Mouse (Mus musculus): Measurements from ENCODE around the gene Plekha7.

Plekha7 gene

GRCm38 (mm10) chr7:116288996-116289395, 19.2 kb downstream of the Plekha7 start:
- no peak for DNase-seq (ENCODE audit: low spot score)

GRCm38 (mm10) chr7:116287959-116288358, 20.2 kb downstream of the Plekha7 start:
- DNase-seq (ENCODE audit: low spot score), result no peak

GRCm38 (mm10) chr7:116286611-116287355, 21.4 kb downstream of the Plekha7 start:
- DNase-seq (ENCODE audit: low spot score), result no peak

- DNase-seq (ENCODE audit: low spot score), result no peak
These were observed 22.0 kb downstream of the Plekha7 start for GRCm38 (mm10) chr7:116286173-116286572.

GRCm38 (mm10) chr7:116285216-116285615, 23.0 kb downstream of the Plekha7 start:
- no peak for DNase-seq (ENCODE audit: low spot score)

GRCm38 (mm10) chr7:116282755-116283154, 25.4 kb downstream of the Plekha7 start:
- DNase-seq (ENCODE audit: low spot score), result no peak

GRCm38 (mm10) chr7:116280126-116280525, 28.1 kb downstream of the Plekha7 start:
- DNase-seq (ENCODE audit: low spot score), result no peak

- no peak for DNase-seq (ENCODE audit: low spot score)
These were observed 29.9 kb downstream of the Plekha7 start for GRCm38 (mm10) chr7:116278280-116278679.

GRCm38 (mm10) chr7:116276315-116276714, 31.9 kb downstream of the Plekha7 start:
- no peak for DNase-seq (ENCODE audit: low spot score)

GRCm38 (mm10) chr7:116273111-116273510, 35.1 kb downstream of the Plekha7 start:
- no peak for DNase-seq (ENCODE audit: low spot score)

GRCm38 (mm10) chr7:116269501-116269995, 38.6 kb downstream of the Plekha7 start:
- no peak for DNase-seq (ENCODE audit: low spot score)

- DNase-seq (ENCODE audit: low spot score), result no peak
These were observed 39.9 kb downstream of the Plekha7 start for GRCm38 (mm10) chr7:116268113-116268926.

GRCm38 (mm10) chr7:116263281-116263680, 44.9 kb downstream of the Plekha7 start:
- DNase-seq (ENCODE audit: low spot score), result no peak

- DNase-seq (ENCODE audit: low spot score), result no peak
These were observed 45.7 kb downstream of the Plekha7 start for GRCm38 (mm10) chr7:116262508-116262907.

- DNase-seq (ENCODE audit: low spot score), result no peak
These were observed 46.1 kb downstream of the Plekha7 start for GRCm38 (mm10) chr7:116262101-116262500.

GRCm38 (mm10) chr7:116260826-116261615, 47.2 kb downstream of the Plekha7 start:
- DNase-seq (ENCODE audit: low spot score), result no peak

- no peak for DNase-seq (ENCODE audit: low spot score)
These were observed 49.6 kb downstream of the Plekha7 start for GRCm38 (mm10) chr7:116258464-116259185.

- DNase-seq (ENCODE audit: low spot score), result no peak
These were observed 50.2 kb downstream of the Plekha7 start for GRCm38 (mm10) chr7:116257953-116258352.

- no peak for DNase-seq (ENCODE audit: low spot score)
These were observed 52.5 kb downstream of the Plekha7 start for GRCm38 (mm10) chr7:116255664-116256063.

GRCm38 (mm10) chr7:116254660-116255059, 53.5 kb downstream of the Plekha7 start:
- no peak for DNase-seq (ENCODE audit: low spot score)

GRCm38 (mm10) chr7:116252470-116252869, 55.7 kb downstream of the Plekha7 start:
- DNase-seq (ENCODE audit: low spot score), result no peak

- no peak for DNase-seq (ENCODE audit: low spot score)
These were observed 56.7 kb downstream of the Plekha7 start for GRCm38 (mm10) chr7:116251516-116251915.

All from urinary bladder, postnatal 10 days (tissue).